Mouse (Mus musculus): Measurements from ENCODE around the gene Eif4a3.
"Not testable (repeated sequence)": the region's sequence is repeated elsewhere in the genome, so short reads cannot be mapped to it uniquely, and the experiment has no call there.

Eif4a3 gene

GRCm38 (mm10) chr11:119245543-119245942 lies 54.3 kb downstream of the Eif4a3 start:
- not testable (repeated sequence) for DNase-seq (ENCODE audit: low spot score)

GRCm38 (mm10) chr11:119239480-119239879 lies 60.4 kb downstream of the Eif4a3 start:
- DNase-seq (ENCODE audit: low spot score) = no peak
